Mouse (Mus musculus): Measurements from ENCODE around the gene Cxadr. TPM values are rescaled to one million over a fixed set of nuclear protein-coding genes. Genes with fewer than 3 reads are reported as not detected.

Gene Cxadr
- total and polyA plus RNA-seq, 3 experiments, result 0.33 TPM; not detected in 2

DNA sequence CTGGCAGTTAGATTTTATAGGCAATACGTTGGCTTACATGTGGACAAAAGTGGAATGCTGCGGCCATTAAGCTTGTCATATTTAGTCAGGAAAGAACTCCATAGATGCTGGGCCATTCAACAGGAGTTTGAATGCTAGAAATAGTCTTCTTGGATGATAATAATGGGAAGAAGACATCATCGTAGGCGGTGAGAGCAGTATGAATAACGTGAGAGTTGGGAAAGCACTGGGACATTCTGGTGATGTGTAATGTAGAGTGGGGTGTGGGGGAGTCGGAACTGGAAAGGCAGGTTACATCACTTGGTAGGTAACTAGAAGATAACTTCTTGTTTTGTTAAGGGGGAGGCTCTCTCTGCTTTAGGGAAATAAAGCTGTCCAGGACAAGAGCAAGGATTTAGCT lies 106.6 kb downstream of the Cxadr start:
- TF ChIP-seq ZKSCAN1 (IDR thresholded peaks at IDR 0.05; ENCODE audit: low read depth, low read length) (no peak), USF1 (IDR thresholded peaks at IDR 0.05; ENCODE audit: low read depth, low read length) (no peak), RAD21 (IDR thresholded peaks at IDR 0.05; ENCODE audit: low read depth, low read length) (no peak), GABPA (IDR thresholded peaks at IDR 0.05; ENCODE audit: low read depth, low read length) (no peak), SMC3 (IDR thresholded peaks at IDR 0.05; ENCODE audit: low read depth, low read length) (no peak), UBTF (IDR thresholded peaks at IDR 0.05; ENCODE audit: borderline replicate concordance, insufficient read depth, low read depth, low read length) (no peak), POLR2A (IDR thresholded peaks at IDR 0.05; ENCODE audit: control insufficient read depth in 1 of 2, insufficient read depth in 1 of 2, low read depth in 1 of 2, low read length in 2 of 2, poor library complexity in 1 of 2) (no peak), ZMIZ1 (IDR thresholded peaks at IDR 0.05; ENCODE audit: low read depth, low read length) (no peak), POLR2AphosphoS2 (IDR thresholded peaks at IDR 0.05; ENCODE audit: low read length) (no peak), ELF1 (IDR thresholded peaks at IDR 0.05; ENCODE audit: low read depth, low read length) (no peak), NELFE (IDR thresholded peaks at IDR 0.05; ENCODE audit: low read depth, low read length) (no peak), SIN3A (IDR thresholded peaks at IDR 0.05; ENCODE audit: low read length) (no peak)
- H3K9me3 ChIP-seq (replicated peaks; ENCODE audit: insufficient read depth, low read length), result no peaks in the 10 kb centered on the region
- no peaks in the 10 kb centered on the region for H3K36me3 ChIP-seq (ENCODE audit: control insufficient read depth in 1 of 2, insufficient read depth in 2 of 2, low read length in 2 of 2)
- no peaks in the 10 kb centered on the region for H3K79me2 ChIP-seq (ENCODE audit: control insufficient read depth, insufficient read depth, low read length, poor library complexity)
- no peaks in the 10 kb centered on the region for H3K27me3 ChIP-seq (ENCODE audit: control insufficient read depth in 1 of 2, insufficient read depth in 2 of 2, low read length in 2 of 2)
- H3K27ac ChIP-seq (ENCODE audit: control insufficient read depth, low read depth, low read length), result no peak overlapping the region
- H3K4me3 ChIP-seq (ENCODE audit: control insufficient read depth in 1 of 2, insufficient read depth in 1 of 2, low read depth in 2 of 2, low read length in 2 of 2), result no peak overlapping the region
- H3K9ac ChIP-seq (ENCODE audit: control insufficient read depth, low read depth, low read length, poor library complexity, severe bottlenecking), result no peak overlapping the region
- DNase-seq (ENCODE audit: low read depth, low spot score), result no peak
- no peaks in the 10 kb centered on the region for H3K4me1 ChIP-seq (ENCODE audit: control insufficient read depth in 1 of 2, insufficient read depth in 2 of 2, low read length in 2 of 2)

Other genes with a start within 250 kb of the Cxadr start
- gene Btg3, start 75.7 kb downstream of the Cxadr start, total RNA-seq (2012; rRNA removed), result 11.6 and 17.5 TPM in 2 replicates
- 1 to 10 TPM in 1 of 2 experiments, not detected in 1; 8.5 TPM for gene Btg3, start 75.7 kb downstream of the Cxadr start, polyA plus RNA-seq (2012; ENCODE audit: insufficient read depth in 1 of 2, insufficient read length in 2 of 2, low read depth in 1 of 2, low replicate concordance in 2 of 2, missing spikeins in 1 of 2)